Mouse (Mus musculus): ENCODE results near the gene Hmg20b. TPM values are rescaled to one million over a fixed set of nuclear protein-coding genes. Genes with fewer than 3 reads are reported as not detected.
A peak's percentile ranks its signal among the peaks of the same experiment; 100 is the strongest.

Gene Hmg20b
- polyA plus RNA-seq, 1 experiment from 2014 or later = 98.6 TPM

DNA sequence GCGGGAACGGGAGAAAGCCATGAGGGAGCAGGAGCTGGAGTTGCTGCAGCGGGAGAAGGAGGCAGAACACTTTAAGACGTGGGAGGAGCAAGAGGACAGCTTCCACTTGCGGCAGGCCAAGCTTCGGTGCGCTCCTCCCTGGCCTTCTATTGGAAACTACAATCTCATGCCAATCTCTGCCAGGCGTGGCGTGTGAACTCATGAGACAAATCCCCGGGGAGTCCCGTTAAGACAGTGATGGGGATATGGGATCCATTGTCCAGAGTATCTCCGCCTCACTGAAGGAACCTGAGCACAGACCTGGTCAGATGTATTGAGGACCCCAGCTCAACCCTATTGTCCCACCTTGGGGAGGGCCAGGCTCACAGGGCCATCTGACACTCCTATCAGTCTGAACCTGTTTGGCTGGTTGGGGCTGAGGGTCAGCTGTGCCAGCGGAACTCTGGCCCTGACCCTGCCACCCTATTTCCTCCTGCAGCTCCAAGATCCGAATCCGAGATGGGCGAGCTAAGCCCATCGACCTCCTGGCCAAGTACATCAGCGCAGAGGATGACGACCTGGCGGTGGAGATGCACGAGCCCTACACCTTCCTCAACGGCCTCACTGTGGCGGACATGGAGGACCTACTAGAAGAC, 27.0 kb downstream of the Hmg20b start:
- no peak overlapping the region for H3K9ac ChIP-seq (replicated peaks; ENCODE audit: low read depth, low read length)
- no peak for ATAC-seq (ENCODE audit: insufficient number of reproducible peaks, insufficient read depth, low FRiP score, low read depth)

DNA sequence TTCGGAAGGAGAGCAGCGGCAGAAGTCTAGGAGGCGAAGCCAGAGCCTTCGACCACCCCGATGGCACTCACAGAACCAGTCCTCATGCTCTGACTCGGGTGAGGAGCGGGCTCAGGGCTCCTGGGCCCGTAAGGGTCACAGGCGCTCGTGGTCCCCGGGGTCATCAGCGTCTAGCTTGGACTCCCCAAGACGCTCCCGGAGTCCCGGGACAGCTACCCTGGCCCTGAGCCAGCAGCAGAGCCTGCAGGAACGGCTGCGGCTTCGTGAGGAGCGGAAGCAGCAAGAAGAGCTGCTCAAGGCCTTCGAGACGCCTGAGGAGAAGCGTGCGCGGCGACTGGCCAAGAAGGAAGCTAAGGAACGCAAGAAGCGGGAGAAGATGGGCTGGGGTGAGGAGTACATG, 27.8 kb downstream of the Hmg20b start:
- 92% methylated on average over 27 of the region's 27 CpGs for WGBS
- Histone ChIP-seq H3K4me2 (replicated peaks; ENCODE audit: low read depth, low read length) (no peak overlapping the region), H3K9ac (replicated peaks; ENCODE audit: low read depth, low read length) (no peak overlapping the region), H3K36me3 (ENCODE audit: control insufficient read depth, insufficient read depth, low read length) (peaks cover 62% of the 10 kb centered on the region), H3K9me3 (ENCODE audit: control insufficient read depth, low read depth, low read length) (no peaks in the 10 kb centered on the region), H3K4me3 (ENCODE audit: low read depth, low read length) (no peak overlapping the region), H3K27me3 (ENCODE audit: control insufficient read depth, insufficient read depth, low read length) (no peaks in the 10 kb centered on the region), H3K27ac (ENCODE audit: low read length) (no peak overlapping the region), H3K4me1 (ENCODE audit: control insufficient read depth, insufficient read depth, low read length) (peaks cover 19% of the 10 kb centered on the region)
- no peak for ATAC-seq (ENCODE audit: insufficient number of reproducible peaks, insufficient read depth, low FRiP score, low read depth)

More for the DNA sequence above, 27.0 kb downstream of the Hmg20b start:
- H3K4me3 ChIP-seq (ENCODE audit: low read depth, low read length) = no peak overlapping the region
- H3K36me3 ChIP-seq (ENCODE audit: control insufficient read depth, insufficient read depth, low read length) = peaks cover 58% of the 10 kb centered on the region
- H3K27ac ChIP-seq (ENCODE audit: low read length) = no peak overlapping the region
- H3K9me3 ChIP-seq (ENCODE audit: control insufficient read depth, low read depth, low read length) = no peaks in the 10 kb centered on the region
- peaks cover 19% of the 10 kb centered on the region for H3K4me1 ChIP-seq (ENCODE audit: control insufficient read depth, insufficient read depth, low read length)
- H3K4me2 ChIP-seq (replicated peaks; ENCODE audit: low read depth, low read length) = no peak overlapping the region
- WGBS = 93% methylated on average over 23 of the region's 23 CpGs
- H3K27me3 ChIP-seq (ENCODE audit: control insufficient read depth, insufficient read depth, low read length) = no peaks in the 10 kb centered on the region

GRCm38 (mm10) chr10:81321436-81321835, 28.8 kb downstream of the Hmg20b start:
- Histone ChIP-seq H3K4me1 (ENCODE audit: control insufficient read depth, insufficient read depth, low read length) (peaks cover 29% of the 10 kb centered on the region), H3K27me3 (ENCODE audit: control insufficient read depth, insufficient read depth, low read length) (no peaks in the 10 kb centered on the region), H3K27ac (ENCODE audit: low read length) (peak overlapping the region; percentile 84; the same call in 1 of the 2 replicates), H3K36me3 (ENCODE audit: control insufficient read depth, insufficient read depth, low read length) (peaks cover 54% of the 10 kb centered on the region), H3K4me2 (replicated peaks; ENCODE audit: low read depth, low read length) (peak overlapping the region; percentile 58), H3K4me3 (ENCODE audit: low read depth, low read length) (peak overlapping the region; percentile 94), H3K9me3 (ENCODE audit: control insufficient read depth, low read depth, low read length) (no peaks in the 10 kb centered on the region), H3K9ac (replicated peaks; ENCODE audit: low read depth, low read length) (peak overlapping the region; percentile 72)
- no peak for ATAC-seq (ENCODE audit: insufficient number of reproducible peaks, insufficient read depth, low FRiP score, low read depth)
- WGBS = 2% methylated on average over 20 of the region's 20 CpGs

DNA sequence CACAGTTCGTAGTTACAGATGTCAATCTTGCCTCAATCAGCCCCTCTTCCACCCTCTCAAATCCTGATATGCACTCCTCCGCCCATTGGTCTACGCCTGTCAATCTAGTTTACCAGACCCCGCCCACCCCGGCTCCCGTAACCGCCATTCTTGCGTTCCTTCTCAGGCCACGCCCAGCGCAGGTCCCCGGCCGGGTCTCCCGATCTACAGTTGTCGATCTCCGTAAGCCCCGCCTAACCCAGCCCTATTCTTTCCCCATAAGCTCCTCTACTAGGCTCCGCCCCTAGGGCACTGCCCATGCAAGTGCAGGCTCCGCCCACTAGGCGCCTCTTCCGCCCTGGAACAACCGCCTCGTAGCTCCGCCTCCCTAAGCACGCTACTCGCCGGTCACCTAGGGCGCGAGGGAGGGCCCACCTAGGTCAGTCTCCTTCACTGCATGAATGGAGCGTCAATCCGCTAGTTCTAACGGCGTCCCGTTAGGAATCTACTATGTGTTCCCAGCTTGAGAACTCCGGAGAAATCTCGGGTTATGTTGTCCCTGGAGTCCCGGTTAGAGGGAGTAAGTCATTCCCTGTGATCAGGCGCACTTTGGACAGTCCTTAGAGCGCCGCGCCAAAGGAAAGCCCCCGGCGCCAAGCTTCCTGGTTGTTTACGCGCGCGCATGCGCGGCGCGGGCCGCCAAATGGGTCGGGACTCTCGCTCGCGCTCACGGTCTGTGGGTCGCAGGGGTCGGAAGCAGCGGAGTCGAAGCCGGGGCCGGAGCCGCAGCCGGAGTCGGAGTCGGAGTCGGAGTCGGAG, 29.5 kb downstream of the Hmg20b start, which contains the start of gene Cactin:
Gene Cactin, plus strand, starts transcription at position 554 of the 798 bp plus-strand sequence.
- peaks cover 29% of the 10 kb centered on the region for H3K4me1 ChIP-seq (ENCODE audit: control insufficient read depth, insufficient read depth, low read length)

GRCm38 (mm10) chr10:81319741-81320549, 30.3 kb downstream of the Hmg20b start:
- peak overlapping the region; percentile 94 for H3K4me3 ChIP-seq (ENCODE audit: low read depth, low read length)
- H3K27ac ChIP-seq (ENCODE audit: low read length) = peak overlapping the region; percentile 84
- peak overlapping the region; percentile 55 for H3K4me2 ChIP-seq (replicated peaks; ENCODE audit: low read depth, low read length)
- peak overlapping the region; percentile 36; the same call in 1 of the 2 replicates for H3K9ac ChIP-seq (replicated peaks; ENCODE audit: low read depth, low read length)
- H3K4me1 ChIP-seq (ENCODE audit: control insufficient read depth, insufficient read depth, low read length) = peaks cover 29% of the 10 kb centered on the region
- H3K9me3 ChIP-seq (ENCODE audit: control insufficient read depth, low read depth, low read length) = no peaks in the 10 kb centered on the region
- H3K36me3 ChIP-seq (ENCODE audit: control insufficient read depth, insufficient read depth, low read length) = peaks cover 53% of the 10 kb centered on the region
- H3K27me3 ChIP-seq (ENCODE audit: control insufficient read depth, insufficient read depth, low read length) = no peaks in the 10 kb centered on the region
- 1% methylated on average over 38 of the region's 38 CpGs for WGBS
- ATAC-seq (ENCODE audit: insufficient number of reproducible peaks, insufficient read depth, low FRiP score, low read depth) = no peak

More for the DNA sequence above, 29.5 kb downstream of the Hmg20b start, which contains the start of gene Cactin:
- H3K9ac ChIP-seq (replicated peaks; ENCODE audit: low read depth, low read length) = peak within 1 kb of the TSS; percentile 72
- no peaks in the 10 kb centered on the region for H3K27me3 ChIP-seq (ENCODE audit: control insufficient read depth, insufficient read depth, low read length)
- peak within 1 kb of the TSS; percentile 94 for H3K4me3 ChIP-seq (ENCODE audit: low read depth, low read length)
- no peaks in the 10 kb centered on the region for H3K9me3 ChIP-seq (ENCODE audit: control insufficient read depth, low read depth, low read length)
- peak; percentile 92 for ATAC-seq (ENCODE audit: insufficient number of reproducible peaks, insufficient read depth, low FRiP score, low read depth)
- H3K27ac ChIP-seq (ENCODE audit: low read length) = peak within 1 kb of the TSS; percentile 84
- H3K36me3 ChIP-seq (ENCODE audit: control insufficient read depth, insufficient read depth, low read length) = peaks cover 54% of the 10 kb centered on the region
- peak within 1 kb of the TSS; percentile 58 for H3K4me2 ChIP-seq (replicated peaks; ENCODE audit: low read depth, low read length)
- WGBS = under 1% methylated on average over 68 of the region's 68 CpGs

- Histone ChIP-seq H3K4me2 (replicated peaks; ENCODE audit: low read depth, low read length) (peak overlapping the region; percentile 55), H3K36me3 (ENCODE audit: control insufficient read depth, insufficient read depth, low read length) (peaks cover 51% of the 10 kb centered on the region), H3K9me3 (ENCODE audit: control insufficient read depth, low read depth, low read length) (no peaks in the 10 kb centered on the region), H3K9ac (replicated peaks; ENCODE audit: low read depth, low read length) (peak overlapping the region; percentile 36; the same call in 1 of the 2 replicates), H3K4me1 (ENCODE audit: control insufficient read depth, insufficient read depth, low read length) (peaks cover 29% of the 10 kb centered on the region), H3K4me3 (ENCODE audit: low read depth, low read length) (peak overlapping the region; percentile 94; the same call in 1 of the 2 replicates), H3K27me3 (ENCODE audit: control insufficient read depth, insufficient read depth, low read length) (no peaks in the 10 kb centered on the region), H3K27ac (ENCODE audit: low read length) (peak overlapping the region; percentile 84)
- no peak for ATAC-seq (ENCODE audit: insufficient number of reproducible peaks, insufficient read depth, low FRiP score, low read depth)
- WGBS = 38% methylated on average over 8 of the region's 8 CpGs
Observed at GRCm38 (mm10) chr10:81319330-81319699, 31.0 kb downstream of the Hmg20b start.

DNA sequence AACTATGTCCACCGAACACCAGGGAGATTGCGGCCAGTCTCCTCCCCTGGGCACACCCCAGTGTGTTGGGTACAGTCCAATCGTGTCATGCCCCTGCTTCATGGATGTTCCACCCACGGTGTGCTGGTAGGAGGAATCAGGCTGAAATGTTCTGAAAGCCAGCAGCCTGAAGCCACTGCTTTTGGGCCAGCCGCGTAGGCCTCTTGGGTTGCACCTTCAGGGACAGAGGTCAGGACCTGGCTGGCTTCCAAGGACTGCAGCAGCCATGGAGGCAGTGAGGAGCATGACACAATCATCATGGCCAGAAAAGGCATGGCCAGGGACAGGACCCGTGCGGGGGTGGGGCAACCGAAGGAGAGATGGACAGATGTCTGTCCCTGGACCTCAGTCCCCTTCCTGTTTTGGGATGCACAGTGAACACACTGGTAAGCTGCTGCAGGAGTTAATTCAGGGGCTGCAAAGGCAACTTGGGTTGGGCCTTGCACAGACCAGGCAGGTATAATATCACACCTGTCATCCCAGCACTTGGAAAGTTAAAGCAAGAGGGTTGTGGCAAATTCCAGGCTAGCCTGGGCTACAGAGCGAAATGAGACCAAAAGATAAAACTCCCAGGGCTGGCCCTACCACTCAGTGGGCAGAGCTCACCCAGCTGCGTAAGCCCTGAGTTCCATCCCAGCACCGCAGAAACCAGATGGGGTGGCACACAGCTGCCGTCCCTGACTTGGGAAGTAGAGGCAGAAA, 31.5 kb downstream of the Hmg20b start:
- Histone ChIP-seq H3K9ac (replicated peaks; ENCODE audit: low read depth, low read length) (no peak overlapping the region; the same call in 1 of the 2 replicates), H3K4me1 (ENCODE audit: control insufficient read depth, insufficient read depth, low read length) (peaks cover 29% of the 10 kb centered on the region), H3K4me2 (replicated peaks; ENCODE audit: low read depth, low read length) (peak overlapping the region; percentile 55), H3K27ac (ENCODE audit: low read length) (no peak overlapping the region), H3K4me3 (ENCODE audit: low read depth, low read length) (no peak overlapping the region), H3K9me3 (ENCODE audit: control insufficient read depth, low read depth, low read length) (no peaks in the 10 kb centered on the region), H3K36me3 (ENCODE audit: control insufficient read depth, insufficient read depth, low read length) (peaks cover 48% of the 10 kb centered on the region), H3K27me3 (ENCODE audit: control insufficient read depth, insufficient read depth, low read length) (no peaks in the 10 kb centered on the region)
- 92% methylated on average over 13 of the region's 13 CpGs for WGBS
- no peak for ATAC-seq (ENCODE audit: insufficient number of reproducible peaks, insufficient read depth, low FRiP score, low read depth)

Measured in stomach, embryonic 14.5 days (tissue).